Mouse (Mus musculus) limb, embryonic 13.5 days (tissue): ENCODE measurements at regions not wholly inside any gene's neighbourhood (a gene's known extent, or its start where the extent isn't known, plus 50 kb on each side); places are given as distances from the start of the nearest gene placed in this dataset.

Source experiments
- ATAC-seq: fragments of 200-750 bp; cut with Nextera tagmentation; 2 replicates; pipeline ENCODE4 v1.8.0; 2017; ENCODE audit warnings: low read depth, moderate number of reproducible peaks, moderate TSS enrichment; ENCODE audit not compliant: low FRiP score
- H3K27ac ChIP-seq: fragments of 300-500 bp; sonication (generic); 2 replicates; pipeline ENCODE4 v1.5.1; 2015; ENCODE audit warnings: inconsistent platforms, mild to moderate bottlenecking, moderate library complexity
- H3K27me3 ChIP-seq: fragments of 300-500 bp; sonication (generic); 2 replicates; pipeline ENCODE4 v1.6.1; 2015; ENCODE audit warnings: mild to moderate bottlenecking, inconsistent platforms
- H3K36me3 ChIP-seq: fragments of 300-500 bp; sonication (generic); 2 replicates; pipeline ENCODE4 v1.6.1; 2015; ENCODE audit warnings: inconsistent platforms, mild to moderate bottlenecking, moderate library complexity
- H3K4me1 ChIP-seq: fragments of 300-500 bp; sonication (generic); 2 replicates; pipeline ENCODE4 v1.6.1; 2015; ENCODE audit warnings: inconsistent platforms
- H3K4me2 ChIP-seq: fragments of 300-500 bp; sonication (generic); replicated peaks from 2 replicates; pipeline ENCODE4 v1.6.1; 2015; ENCODE audit warnings: inconsistent platforms, mild to moderate bottlenecking, moderate library complexity
- H3K4me3 ChIP-seq: fragments of 300-500 bp; sonication (generic); 2 replicates; pipeline ENCODE4 v1.5.1; 2015; ENCODE audit warnings: moderate library complexity, mild to moderate bottlenecking, inconsistent platforms
- H3K9ac ChIP-seq: fragments of 300-500 bp; sonication (generic); 2 replicates; pipeline ENCODE4 v1.6.1; 2015; ENCODE audit warnings: mild to moderate bottlenecking, inconsistent platforms
- H3K9me3 ChIP-seq: fragments of 300-500 bp; sonication (generic); 2 replicates; pipeline ENCODE4 v1.6.1; 2016; ENCODE audit warnings: inconsistent platforms
- WGBS: fragments of 180-500 bp; shearing (Covaris S2); methylation state at CpG from one replicate; pipeline ENCODE4 v1.1.7; 2015; 5-methylcytosine and 5-hydroxymethylcytosine counted together

GRCm38 (mm10) chr19:27556697-27557096 is 127.1 kb upstream of the Pum3 start:
- H3K4me3 ChIP-seq = no peak overlapping the region
- ATAC-seq = no peak
- WGBS = 96% methylated on average over 4 of the region's 4 CpGs

GRCm38 (mm10) chr19:27554841-27555240 is 125.2 kb upstream of the Pum3 start:
- 95% methylated on average over 4 of the region's 4 CpGs for WGBS
- Histone ChIP-seq H3K4me1 (no peaks in the 10 kb centered on the region), H3K4me2 (no peak overlapping the region), H3K9me3 (no peaks in the 10 kb centered on the region), H3K27ac (no peak overlapping the region), H3K27me3 (no peaks in the 10 kb centered on the region), H3K36me3 (no peaks in the 10 kb centered on the region), H3K9ac (no peak overlapping the region), H3K4me3 (no peak overlapping the region)
- ATAC-seq = no peak

More at GRCm38 (mm10) chr19:27556697-27557096, 127.1 kb upstream of the Pum3 start:
- Histone ChIP-seq H3K9me3 (no peaks in the 10 kb centered on the region), H3K4me2 (no peak overlapping the region), H3K36me3 (no peaks in the 10 kb centered on the region), H3K9ac (no peak overlapping the region), H3K27ac (no peak overlapping the region), H3K27me3 (no peaks in the 10 kb centered on the region), H3K4me1 (no peaks in the 10 kb centered on the region)

GRCm38 (mm10) chr19:27553266-27553665 is 123.6 kb upstream of the Pum3 start:
- WGBS = 77% methylated on average over 11 of the region's 11 CpGs
- H3K9ac ChIP-seq = no peak overlapping the region
- H3K4me3 ChIP-seq = no peak overlapping the region
- H3K9me3 ChIP-seq = no peaks in the 10 kb centered on the region
- no peaks in the 10 kb centered on the region for H3K36me3 ChIP-seq
- no peak overlapping the region for H3K4me2 ChIP-seq
- no peaks in the 10 kb centered on the region for H3K4me1 ChIP-seq
- no peaks in the 10 kb centered on the region for H3K27me3 ChIP-seq
- no peak overlapping the region for H3K27ac ChIP-seq
- no peak for ATAC-seq

- H3K27me3 ChIP-seq = no peaks in the 10 kb centered on the region
- 76% methylated on average over 3 of the region's 3 CpGs for WGBS
- H3K36me3 ChIP-seq = no peaks in the 10 kb centered on the region
- no peak overlapping the region for H3K4me2 ChIP-seq
- H3K27ac ChIP-seq = no peak overlapping the region
- H3K4me1 ChIP-seq = no peaks in the 10 kb centered on the region
- no peaks in the 10 kb centered on the region for H3K9me3 ChIP-seq
- no peak for ATAC-seq
- no peak overlapping the region for H3K4me3 ChIP-seq
- H3K9ac ChIP-seq = no peak overlapping the region
Observed at GRCm38 (mm10) chr19:27537746-27538145, 108.1 kb upstream of the Pum3 start.

GRCm38 (mm10) chr19:27537066-27537465 is 107.4 kb upstream of the Pum3 start:
- no peak overlapping the region for H3K4me3 ChIP-seq

GRCm38 (mm10) chr19:27527940-27528558 is 98.4 kb upstream of the Pum3 start:
- no peaks in the 10 kb centered on the region for H3K4me1 ChIP-seq
- no peaks in the 10 kb centered on the region for H3K27me3 ChIP-seq
- no peak overlapping the region for H3K4me2 ChIP-seq
- no peak overlapping the region for H3K9ac ChIP-seq
- no peak for ATAC-seq
- no peak overlapping the region for H3K27ac ChIP-seq
- H3K36me3 ChIP-seq = no peaks in the 10 kb centered on the region
- 82% methylated on average over 6 of the region's 6 CpGs for WGBS
- H3K4me3 ChIP-seq = no peak overlapping the region
- no peaks in the 10 kb centered on the region for H3K9me3 ChIP-seq

More at GRCm38 (mm10) chr19:27537066-27537465, 107.4 kb upstream of the Pum3 start:
- Histone ChIP-seq H3K27ac (no peak overlapping the region), H3K27me3 (no peaks in the 10 kb centered on the region), H3K4me1 (no peaks in the 10 kb centered on the region), H3K4me2 (no peak overlapping the region), H3K9ac (no peak overlapping the region), H3K36me3 (no peaks in the 10 kb centered on the region), H3K9me3 (no peaks in the 10 kb centered on the region)
- 67% methylated on average over 9 of the region's 9 CpGs for WGBS
- no peak for ATAC-seq

GRCm38 (mm10) chr19:27519326-27520061 is 89.9 kb upstream of the Pum3 start:
- 77% methylated on average over 5 of the region's 5 CpGs for WGBS
- Histone ChIP-seq H3K36me3 (no peaks in the 10 kb centered on the region), H3K27ac (no peak overlapping the region), H3K9me3 (no peaks in the 10 kb centered on the region), H3K4me2 (no peak overlapping the region), H3K4me1 (no peaks in the 10 kb centered on the region), H3K4me3 (no peak overlapping the region), H3K27me3 (no peaks in the 10 kb centered on the region), H3K9ac (no peak overlapping the region)
- no peak for ATAC-seq

- Histone ChIP-seq H3K4me1 (no peaks in the 10 kb centered on the region), H3K4me2 (no peak overlapping the region), H3K27me3 (no peaks in the 10 kb centered on the region), H3K4me3 (no peak overlapping the region), H3K36me3 (no peaks in the 10 kb centered on the region), H3K9ac (no peak overlapping the region), H3K27ac (no peak overlapping the region), H3K9me3 (no peaks in the 10 kb centered on the region)
- WGBS = 88% methylated on average over 3 of the region's 3 CpGs
- no peak for ATAC-seq
Observed at GRCm38 (mm10) chr19:27514267-27514666, 84.6 kb upstream of the Pum3 start.

- 88% methylated on average over 1 of the region's 1 CpGs for WGBS
- Histone ChIP-seq H3K4me2 (no peak overlapping the region), H3K4me3 (no peak overlapping the region), H3K9ac (no peak overlapping the region), H3K27me3 (no peaks in the 10 kb centered on the region), H3K36me3 (no peaks in the 10 kb centered on the region), H3K4me1 (no peaks in the 10 kb centered on the region), H3K9me3 (no peaks in the 10 kb centered on the region), H3K27ac (no peak overlapping the region)
- no peak for ATAC-seq
Observed at GRCm38 (mm10) chr19:27513535-27513934, 83.9 kb upstream of the Pum3 start.

- ATAC-seq = no peak
- Histone ChIP-seq H3K4me3 (no peak overlapping the region), H3K36me3 (no peaks in the 10 kb centered on the region), H3K9ac (no peak overlapping the region), H3K27me3 (no peaks in the 10 kb centered on the region), H3K9me3 (no peaks in the 10 kb centered on the region), H3K27ac (no peak overlapping the region), H3K4me1 (no peaks in the 10 kb centered on the region), H3K4me2 (no peak overlapping the region)
- 50% methylated on average over 6 of the region's 6 CpGs for WGBS
Observed at GRCm38 (mm10) chr19:27511340-27511739, 81.7 kb upstream of the Pum3 start.

- H3K27ac ChIP-seq = no peak overlapping the region
- H3K4me3 ChIP-seq = no peak overlapping the region
- no peak overlapping the region for H3K9ac ChIP-seq
- H3K4me2 ChIP-seq = no peak overlapping the region
- no peak for ATAC-seq
- no peaks in the 10 kb centered on the region for H3K4me1 ChIP-seq
- 60% methylated on average over 6 of the region's 6 CpGs for WGBS
- no peaks in the 10 kb centered on the region for H3K36me3 ChIP-seq
- H3K9me3 ChIP-seq = no peaks in the 10 kb centered on the region
- no peaks in the 10 kb centered on the region for H3K27me3 ChIP-seq
Observed at GRCm38 (mm10) chr19:27509956-27510639, 80.5 kb upstream of the Pum3 start.

- H3K9me3 ChIP-seq = no peaks in the 10 kb centered on the region
- no peak overlapping the region for H3K4me3 ChIP-seq
- no peaks in the 10 kb centered on the region for H3K27me3 ChIP-seq
- no peak overlapping the region for H3K9ac ChIP-seq
- no peak for ATAC-seq
- H3K36me3 ChIP-seq = no peaks in the 10 kb centered on the region
- WGBS = 82% methylated on average over 4 of the region's 4 CpGs
- no peak overlapping the region for H3K27ac ChIP-seq
- no peak overlapping the region for H3K4me2 ChIP-seq
- no peaks in the 10 kb centered on the region for H3K4me1 ChIP-seq
Observed at GRCm38 (mm10) chr19:27498278-27498677, 68.7 kb upstream of the Pum3 start.
